Mouse (Mus musculus): ENCODE results near the gene Cyld. TPM values are rescaled to one million over a fixed set of nuclear protein-coding genes. Genes with fewer than 3 reads are reported as not detected.

Gene Cyld
- polyA plus RNA-seq, 1 experiment from 2014 or later = 9.5 TPM

DNA sequence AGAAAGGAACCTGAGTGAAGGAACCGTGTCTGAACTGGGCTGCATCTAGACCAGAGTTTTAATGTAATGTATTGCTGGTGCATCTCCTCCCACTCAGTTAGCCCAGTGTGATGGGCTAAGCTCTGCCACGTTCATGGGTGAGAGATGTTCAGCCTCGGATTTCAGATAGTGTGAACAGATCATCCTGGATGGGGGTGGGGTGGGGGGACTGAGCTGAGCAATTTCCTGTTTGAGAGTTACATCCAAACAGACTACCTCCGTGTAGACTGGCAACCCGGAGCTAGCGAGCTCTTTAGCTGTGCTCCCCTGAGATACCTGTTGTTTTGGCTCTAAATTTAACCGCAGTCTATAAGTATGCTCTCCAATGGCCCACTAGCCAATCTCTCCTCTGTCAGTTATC is 4.9 kb upstream of the Cyld start:
- no peak overlapping the region for H3K9ac ChIP-seq (replicated peaks; ENCODE audit: low read depth)
- 26% methylated on average over 7 of the region's 7 CpGs for WGBS
- H3K9me3 ChIP-seq (ENCODE audit: low read length) = no peaks in the 10 kb centered on the region
- TF ChIP-seq CTCF (IDR thresholded peaks at IDR 0.05) = no peak
- no peak for TF ChIP-seq EP300 (IDR thresholded peaks at IDR 0.05)
- H3K4me2 ChIP-seq (replicated peaks; ENCODE audit: low read depth, low read length) = no peak overlapping the region
- H3K27me3 ChIP-seq (replicated peaks; ENCODE audit: insufficient read depth, low read length) = no peaks in the 10 kb centered on the region
- no peak overlapping the region for H3K4me3 ChIP-seq (ENCODE audit: low read depth, low read length)
- no peak overlapping the region for H3K27ac ChIP-seq (ENCODE audit: low read length)
- peaks cover 5% of the 10 kb centered on the region; the same call in 1 of the 2 replicates for H3K4me1 ChIP-seq (ENCODE audit: insufficient read depth, low read depth, low read length)
- ATAC-seq (no peak), DNase-seq (ENCODE audit: low spot score) (no peak)
- H3K36me3 ChIP-seq (ENCODE audit: insufficient read depth, low read length) = no peaks in the 10 kb centered on the region

DNA sequence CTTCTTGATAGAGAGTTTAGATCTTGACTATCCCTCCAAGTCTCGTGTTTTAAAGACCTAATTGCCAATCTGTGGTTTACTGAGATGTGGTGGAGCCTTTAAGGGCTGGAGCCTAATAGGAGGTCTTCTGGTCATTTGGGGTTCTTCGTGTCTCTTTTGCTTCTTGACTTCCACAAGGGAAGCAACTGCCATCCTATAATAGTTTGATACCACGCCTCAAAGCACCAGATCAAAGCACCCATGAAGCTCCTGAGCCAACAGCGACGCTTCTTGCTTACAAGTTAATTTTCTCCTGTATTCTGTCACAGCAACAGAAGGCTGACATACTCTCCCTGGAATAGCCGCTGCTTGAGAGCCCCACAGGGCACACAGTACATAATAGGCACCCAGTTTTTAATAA is 4.0 kb upstream of the Cyld start:
- no peak for ATAC-seq
- peaks cover 5% of the 10 kb centered on the region; the same call in 1 of the 2 replicates for H3K4me1 ChIP-seq (ENCODE audit: insufficient read depth, low read depth, low read length)

DNA sequence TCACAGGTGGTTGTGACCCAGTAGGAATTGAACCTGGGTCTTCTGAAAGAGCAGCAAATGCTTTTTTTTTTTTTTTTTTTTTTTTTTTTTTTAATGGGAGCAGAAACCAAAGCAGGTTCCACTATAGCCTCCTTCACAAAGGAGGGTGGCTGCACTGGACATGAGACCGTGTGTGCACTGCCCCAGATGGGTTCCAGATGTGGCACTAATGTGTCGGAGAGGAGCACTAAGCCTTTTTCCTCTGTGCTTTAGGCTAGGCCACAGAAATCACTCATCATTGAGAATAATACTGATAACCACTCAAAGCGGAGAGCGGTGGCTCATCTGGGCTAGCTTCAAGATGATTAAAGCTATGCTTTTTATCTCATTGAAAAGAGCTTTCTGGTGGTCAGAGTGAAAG is 3.5 kb upstream of the Cyld start:
- Histone ChIP-seq H3K9me3 (ENCODE audit: low read length) (no peaks in the 10 kb centered on the region), H3K4me1 (ENCODE audit: insufficient read depth, low read depth, low read length) (peaks cover 5% of the 10 kb centered on the region; the same call in 1 of the 2 replicates), H3K27me3 (replicated peaks; ENCODE audit: insufficient read depth, low read length) (no peaks in the 10 kb centered on the region), H3K36me3 (ENCODE audit: insufficient read depth, low read length) (no peaks in the 10 kb centered on the region), H3K27ac (ENCODE audit: low read length) (no peak overlapping the region), H3K4me3 (ENCODE audit: low read depth, low read length) (no peak overlapping the region), H3K4me2 (replicated peaks; ENCODE audit: low read depth, low read length) (no peak overlapping the region), H3K9ac (replicated peaks; ENCODE audit: low read depth) (no peak overlapping the region)
- no peak for DNase-seq (ENCODE audit: low spot score)
- no peak for ATAC-seq
- 84% methylated on average over 4 of the region's 4 CpGs for WGBS
- TF ChIP-seq CTCF (IDR thresholded peaks at IDR 0.05) (no peak), EP300 (IDR thresholded peaks at IDR 0.05) (no peak)

More for the DNA sequence above, 4.0 kb upstream of the Cyld start:
- Histone ChIP-seq H3K36me3 (ENCODE audit: insufficient read depth, low read length) (no peaks in the 10 kb centered on the region), H3K9me3 (ENCODE audit: low read length) (no peaks in the 10 kb centered on the region), H3K4me3 (ENCODE audit: low read depth, low read length) (no peak overlapping the region), H3K27ac (ENCODE audit: low read length) (no peak overlapping the region), H3K9ac (replicated peaks; ENCODE audit: low read depth) (no peak overlapping the region), H3K4me2 (replicated peaks; ENCODE audit: low read depth, low read length) (no peak overlapping the region), H3K27me3 (replicated peaks; ENCODE audit: insufficient read depth, low read length) (no peaks in the 10 kb centered on the region)
- no peak for DNase-seq (ENCODE audit: low spot score)
- no peak for TF ChIP-seq CTCF (IDR thresholded peaks at IDR 0.05)
- no peak for TF ChIP-seq EP300 (IDR thresholded peaks at IDR 0.05)
- WGBS = 86% methylated on average over 6 of the region's 6 CpGs

DNA sequence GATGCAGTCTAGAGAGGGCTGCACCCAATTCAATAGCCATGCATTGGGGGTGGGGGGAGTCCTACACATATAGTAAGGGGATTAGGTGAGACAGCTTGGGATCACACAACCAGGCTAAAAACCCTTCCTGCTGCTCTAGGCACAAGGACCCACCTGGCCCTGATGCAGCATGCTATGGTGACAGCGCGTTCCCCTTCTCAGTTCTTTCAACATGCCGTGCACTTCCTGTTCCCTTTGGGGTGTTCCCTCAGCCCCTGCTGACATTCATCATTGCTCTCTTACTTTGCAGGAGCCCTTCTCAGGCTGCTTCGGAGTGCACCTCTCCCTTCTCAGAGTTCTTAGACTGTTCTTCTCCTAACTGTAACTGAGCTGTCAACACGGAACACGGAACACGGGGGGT is 2.5 kb upstream of the Cyld start:
- H3K27me3 ChIP-seq (replicated peaks; ENCODE audit: insufficient read depth, low read length) = no peaks in the 10 kb centered on the region
- no peak overlapping the region for H3K4me3 ChIP-seq (ENCODE audit: low read depth, low read length)
- DNase-seq (ENCODE audit: low spot score) (peak; percentile 28), ATAC-seq (no peak)
- H3K4me2 ChIP-seq (replicated peaks; ENCODE audit: low read depth, low read length) = no peak overlapping the region
- no peaks in the 10 kb centered on the region for H3K9me3 ChIP-seq (ENCODE audit: low read length)
- TF ChIP-seq EP300 (IDR thresholded peaks at IDR 0.05) (no peak), CTCF (IDR thresholded peaks at IDR 0.05) (no peak)
- no peak overlapping the region for H3K27ac ChIP-seq (ENCODE audit: low read length)
- WGBS = 60% methylated on average over 7 of the region's 7 CpGs
- H3K36me3 ChIP-seq (ENCODE audit: insufficient read depth, low read length) = no peaks in the 10 kb centered on the region
- peaks cover 5% of the 10 kb centered on the region; the same call in 1 of the 2 replicates for H3K4me1 ChIP-seq (ENCODE audit: insufficient read depth, low read depth, low read length)
- H3K9ac ChIP-seq (replicated peaks; ENCODE audit: low read depth) = no peak overlapping the region

DNA sequence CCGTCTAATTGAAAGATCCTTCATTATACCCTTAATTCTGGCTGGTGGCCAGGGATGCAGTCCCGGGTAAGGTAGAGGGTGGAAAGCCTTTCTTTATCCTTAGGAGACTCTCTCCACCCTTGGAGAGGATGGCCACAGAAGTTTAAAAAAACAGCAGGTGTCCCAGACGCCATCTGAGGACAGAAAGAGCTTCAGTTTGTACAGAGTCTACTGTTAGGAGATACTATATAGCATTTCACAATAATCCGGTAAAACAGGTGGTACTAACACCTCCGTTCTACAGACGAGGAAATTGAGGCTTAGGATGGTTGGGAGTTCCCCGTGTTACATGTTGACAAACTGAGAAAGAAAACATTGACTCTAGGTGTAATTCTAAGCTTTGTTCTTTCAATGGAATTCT is 600 bp upstream of the Cyld start:
- 0 out of 2 replicates have a peak overlapping the region, but pooled peaks have one; percentile 8 for H3K9ac ChIP-seq (replicated peaks; ENCODE audit: low read depth)
- ATAC-seq = no peak

DNA sequence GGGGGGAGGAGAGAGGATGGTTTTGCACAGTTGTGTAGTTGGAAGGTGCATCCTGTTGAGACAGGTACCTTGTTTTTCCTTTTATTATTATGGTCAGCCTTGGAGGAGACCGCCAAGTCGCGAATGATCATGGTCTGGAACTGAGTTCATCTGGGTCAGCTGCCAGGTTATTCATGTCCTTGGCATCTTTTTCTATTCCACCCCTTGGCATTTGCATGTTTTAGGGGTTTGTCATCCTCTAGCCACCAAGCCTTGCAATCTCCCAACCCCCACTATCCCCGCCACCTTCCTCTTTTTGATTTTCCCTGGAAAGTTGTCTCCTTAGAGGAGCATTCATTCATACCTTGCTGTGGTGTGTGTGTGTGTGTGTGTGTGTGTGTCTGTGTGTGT is 809 bp downstream of the Cyld start:
- 18% methylated on average over 4 of the region's 4 CpGs for WGBS
- H3K4me2 ChIP-seq (replicated peaks; ENCODE audit: low read depth, low read length) = peak overlapping the region; percentile 64
- H3K9ac ChIP-seq (replicated peaks; ENCODE audit: low read depth) = peak overlapping the region; percentile 78
- H3K27me3 ChIP-seq (replicated peaks; ENCODE audit: insufficient read depth, low read length) = no peaks in the 10 kb centered on the region
- H3K4me3 ChIP-seq (ENCODE audit: low read depth, low read length) = peak overlapping the region; percentile 81
- peak; percentile 65 for DNase-seq (ENCODE audit: low spot score)
- peaks cover 5% of the 10 kb centered on the region; the same call in 1 of the 2 replicates for H3K4me1 ChIP-seq (ENCODE audit: insufficient read depth, low read depth, low read length)
- H3K9me3 ChIP-seq (ENCODE audit: low read length) = no peaks in the 10 kb centered on the region
- H3K36me3 ChIP-seq (ENCODE audit: insufficient read depth, low read length) = no peaks in the 10 kb centered on the region
- H3K27ac ChIP-seq (ENCODE audit: low read length) = peak overlapping the region; percentile 79
- no peak for TF ChIP-seq CTCF (IDR thresholded peaks at IDR 0.05)
- TF ChIP-seq EP300 (IDR thresholded peaks at IDR 0.05) = peak; percentile 33; the same call in 1 of the 2 replicates
- ATAC-seq = no peak

More for the DNA sequence above, 600 bp upstream of the Cyld start:
- no peak for DNase-seq (ENCODE audit: low spot score)
- TF ChIP-seq EP300 (IDR thresholded peaks at IDR 0.05) = no peak
- no peak for TF ChIP-seq CTCF (IDR thresholded peaks at IDR 0.05)
- Histone ChIP-seq H3K4me2 (replicated peaks; ENCODE audit: low read depth, low read length) (peak overlapping the region; percentile 56), H3K27ac (ENCODE audit: low read length) (no peak overlapping the region), H3K4me3 (ENCODE audit: low read depth, low read length) (peak overlapping the region; percentile 81), H3K4me1 (ENCODE audit: insufficient read depth, low read depth, low read length) (peaks cover 5% of the 10 kb centered on the region; the same call in 1 of the 2 replicates), H3K9me3 (ENCODE audit: low read length) (no peaks in the 10 kb centered on the region), H3K27me3 (replicated peaks; ENCODE audit: insufficient read depth, low read length) (no peaks in the 10 kb centered on the region), H3K36me3 (ENCODE audit: insufficient read depth, low read length) (no peaks in the 10 kb centered on the region)
- WGBS = 13% methylated on average over 7 of the region's 7 CpGs

DNA sequence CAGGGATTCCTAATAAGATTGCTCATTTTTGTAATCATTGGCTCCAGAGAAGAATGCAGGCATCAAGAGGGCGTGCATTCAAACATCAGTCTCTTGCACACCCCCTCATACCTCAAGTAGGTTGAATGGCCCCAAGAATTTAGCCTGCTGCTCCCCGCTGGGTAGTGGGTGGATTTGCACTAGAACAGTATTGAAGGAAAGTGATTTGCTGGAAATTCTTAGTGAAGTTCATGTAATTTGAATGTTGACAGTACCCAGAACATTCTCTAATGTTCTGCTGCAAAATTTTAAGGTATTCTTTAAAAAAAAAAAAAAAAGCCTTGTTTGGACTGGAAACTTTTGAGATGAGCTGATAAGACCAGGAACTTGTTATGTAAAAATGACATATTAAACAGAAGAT is 1.2 kb downstream of the Cyld start:
- DNase-seq (ENCODE audit: low spot score) = no peak
- WGBS = 36% methylated on average over 2 of the region's 2 CpGs

More for the DNA sequence above, 1.2 kb downstream of the Cyld start:
- peak overlapping the region; percentile 64 for H3K4me2 ChIP-seq (replicated peaks; ENCODE audit: low read depth, low read length)
- no peak for ATAC-seq
- no peaks in the 10 kb centered on the region for H3K27me3 ChIP-seq (replicated peaks; ENCODE audit: insufficient read depth, low read length)
- H3K4me3 ChIP-seq (ENCODE audit: low read depth, low read length) = peak overlapping the region; percentile 81; the same call in 1 of the 2 replicates
- no peaks in the 10 kb centered on the region for H3K36me3 ChIP-seq (ENCODE audit: insufficient read depth, low read length)
- no peaks in the 10 kb centered on the region for H3K9me3 ChIP-seq (ENCODE audit: low read length)
- H3K27ac ChIP-seq (ENCODE audit: low read length) = no peak overlapping the region
- TF ChIP-seq EP300 (IDR thresholded peaks at IDR 0.05) (0 out of 2 replicates have a peak, but pooled peaks have one; percentile 2), CTCF (IDR thresholded peaks at IDR 0.05) (no peak)
- peaks cover 5% of the 10 kb centered on the region; the same call in 1 of the 2 replicates for H3K4me1 ChIP-seq (ENCODE audit: insufficient read depth, low read depth, low read length)
- no peak overlapping the region for H3K9ac ChIP-seq (replicated peaks; ENCODE audit: low read depth)
